Mouse (Mus musculus) forebrain, embryonic 13.5 days (tissue): ENCODE results near the gene Map4. TPM values are rescaled to one million over a fixed set of nuclear protein-coding genes. Genes with fewer than 3 reads are reported as not detected.
A peak's percentile ranks its signal among the peaks of the same experiment; 100 is the strongest.

Source experiments
- ATAC-seq: fragments of 200-750 bp; cut with Nextera tagmentation; 2 replicates; pipeline ENCODE4 v1.8.0; 2017
- H3K27ac ChIP-seq: fragments of 300-500 bp; sonication (generic); 2 replicates; pipeline ENCODE4 v1.5.1; 2015; ENCODE audit warnings: inconsistent platforms, mild to moderate bottlenecking, moderate library complexity
- H3K27me3 ChIP-seq: fragments of 300-500 bp; sonication (generic); 2 replicates; pipeline ENCODE4 v1.6.1; 2015; ENCODE audit warnings: mild to moderate bottlenecking, inconsistent platforms
- H3K36me3 ChIP-seq: fragments of 300-500 bp; sonication (generic); 2 replicates; pipeline ENCODE4 v1.6.1; 2015; ENCODE audit warnings: mild to moderate bottlenecking, inconsistent platforms; ENCODE audit not compliant: poor library complexity, severe bottlenecking
- H3K4me1 ChIP-seq: fragments of 300-500 bp; sonication (generic); 2 replicates; pipeline ENCODE4 v1.6.1; 2015; ENCODE audit warnings: inconsistent platforms
- H3K4me2 ChIP-seq: fragments of 300-500 bp; sonication (generic); 2 replicates; pipeline ENCODE4 v1.6.1; 2015; ENCODE audit warnings: inconsistent platforms, mild to moderate bottlenecking, moderate library complexity
- H3K4me3 ChIP-seq: fragments of 300-500 bp; sonication (generic); 2 replicates; pipeline ENCODE4 v1.5.1; 2015; ENCODE audit warnings: mild to moderate bottlenecking, inconsistent platforms
- H3K9ac ChIP-seq: fragments of 300-500 bp; sonication (generic); 2 replicates; pipeline ENCODE4 v1.6.1; 2015; ENCODE audit warnings: mild to moderate bottlenecking, inconsistent platforms
- H3K9me3 ChIP-seq: fragments of 300-500 bp; sonication (generic); replicated peaks from 2 replicates; pipeline ENCODE4 v1.6.1; 2016; ENCODE audit warnings: inconsistent platforms
- WGBS: fragments of 180-500 bp; shearing (Covaris S2); methylation state at CpG from one replicate; pipeline ENCODE4 v1.1.7; 2015; 5-methylcytosine and 5-hydroxymethylcytosine counted together
- polyA plus RNA-seq: library from polyadenylated mRNA; unstranded; fragments of >200 nt; fragmentation: Nextera tagmentation; extraction: Ambion mirVana; gene quantifications from 2 replicates; pipeline ENCODE4 v1.2.1, GENCODE M21; 2015

Gene Map4
- polyA plus RNA-seq, 1 experiment from 2014 or later: 81.7 TPM

GRCm38 (mm10) chr9:110081066-110081465, 149.8 kb downstream of the Map4 start:
- no peaks in the 10 kb centered on the region for H3K9me3 ChIP-seq
- H3K36me3 ChIP-seq: peaks cover 91% of the 10 kb centered on the region
- H3K9ac ChIP-seq: no peak overlapping the region
- no peaks in the 10 kb centered on the region for H3K27me3 ChIP-seq
- 81% methylated on average over 3 of the region's 3 CpGs for WGBS
- no peak for ATAC-seq
- H3K27ac ChIP-seq: no peak overlapping the region
- H3K4me1 ChIP-seq: no peaks in the 10 kb centered on the region
- H3K4me2 ChIP-seq: no peak overlapping the region
- no peak overlapping the region for H3K4me3 ChIP-seq

- Histone ChIP-seq H3K4me1 (no peaks in the 10 kb centered on the region), H3K27me3 (no peaks in the 10 kb centered on the region), H3K9me3 (no peaks in the 10 kb centered on the region), H3K4me3 (no peak overlapping the region), H3K9ac (no peak overlapping the region), H3K4me2 (no peak overlapping the region), H3K36me3 (peaks cover 98% of the 10 kb centered on the region), H3K27ac (no peak overlapping the region)
- ATAC-seq: no peak
- 91% methylated on average over 25 of the region's 25 CpGs for WGBS
Measured at GRCm38 (mm10) chr9:110084201-110084964, 153.1 kb downstream of the Map4 start.

- Histone ChIP-seq H3K4me3 (no peak overlapping the region), H3K4me1 (no peaks in the 10 kb centered on the region), H3K36me3 (peaks cover 99% of the 10 kb centered on the region), H3K27ac (no peak overlapping the region), H3K4me2 (no peak overlapping the region), H3K9ac (no peak overlapping the region), H3K9me3 (no peaks in the 10 kb centered on the region), H3K27me3 (no peaks in the 10 kb centered on the region)
- WGBS: 90% methylated on average over 8 of the region's 8 CpGs
- no peak for ATAC-seq
Measured at GRCm38 (mm10) chr9:110085693-110086092, 154.4 kb downstream of the Map4 start.

- Histone ChIP-seq H3K4me3 (no peak overlapping the region), H3K9ac (no peak overlapping the region), H3K4me2 (no peak overlapping the region), H3K27ac (no peak overlapping the region), H3K9me3 (no peaks in the 10 kb centered on the region), H3K4me1 (no peaks in the 10 kb centered on the region), H3K27me3 (no peaks in the 10 kb centered on the region), H3K36me3 (peaks cover 96% of the 10 kb centered on the region)
- 82% methylated on average over 4 of the region's 4 CpGs for WGBS
- no peak for ATAC-seq
Measured at GRCm38 (mm10) chr9:110093303-110093702, 162.0 kb downstream of the Map4 start.

GRCm38 (mm10) chr9:110094761-110095160, 163.5 kb downstream of the Map4 start:
- Histone ChIP-seq H3K27ac (no peak overlapping the region), H3K36me3 (peaks cover 96% of the 10 kb centered on the region), H3K9ac (no peak overlapping the region), H3K9me3 (no peaks in the 10 kb centered on the region), H3K4me2 (no peak overlapping the region), H3K4me3 (no peak overlapping the region), H3K4me1 (peaks cover under 1% of the 10 kb centered on the region), H3K27me3 (no peaks in the 10 kb centered on the region)
- no peak for ATAC-seq
- WGBS: 95% methylated on average over 4 of the region's 4 CpGs

GRCm38 (mm10) chr9:110097791-110098190, 166.5 kb downstream of the Map4 start:
- H3K36me3 ChIP-seq: peaks cover 82% of the 10 kb centered on the region
- H3K9me3 ChIP-seq: no peaks in the 10 kb centered on the region
- H3K4me2 ChIP-seq: no peak overlapping the region
- WGBS: 90% methylated on average over 3 of the region's 3 CpGs
- no peak overlapping the region for H3K27ac ChIP-seq
- H3K9ac ChIP-seq: no peak overlapping the region
- H3K4me1 ChIP-seq: peaks cover 8% of the 10 kb centered on the region
- no peak for ATAC-seq
- no peaks in the 10 kb centered on the region for H3K27me3 ChIP-seq
- no peak overlapping the region for H3K4me3 ChIP-seq

- H3K27ac ChIP-seq: no peak overlapping the region
- ATAC-seq: peak; percentile 96
- no peaks in the 10 kb centered on the region for H3K9me3 ChIP-seq
- peaks cover 86% of the 10 kb centered on the region for H3K36me3 ChIP-seq
- peaks cover 8% of the 10 kb centered on the region for H3K4me1 ChIP-seq
- peak overlapping the region; percentile 87 for H3K4me2 ChIP-seq
- no peaks in the 10 kb centered on the region for H3K27me3 ChIP-seq
- peak overlapping the region; percentile 89 for H3K4me3 ChIP-seq
- 4% methylated on average over 41 of the region's 41 CpGs for WGBS
- peak overlapping the region; percentile 94 for H3K9ac ChIP-seq
Measured at GRCm38 (mm10) chr9:110100627-110101600, 169.7 kb downstream of the Map4 start.

- H3K9ac ChIP-seq: peak overlapping the region; percentile 91
- WGBS: 6% methylated on average over 10 of the region's 10 CpGs
- peak overlapping the region; percentile 96 for H3K27ac ChIP-seq
- no peaks in the 10 kb centered on the region for H3K27me3 ChIP-seq
- H3K4me2 ChIP-seq: peak overlapping the region; percentile 86
- no peaks in the 10 kb centered on the region for H3K9me3 ChIP-seq
- ATAC-seq: no peak
- peak overlapping the region; percentile 91 for H3K4me3 ChIP-seq
- H3K36me3 ChIP-seq: peaks cover 37% of the 10 kb centered on the region
- peaks cover 21% of the 10 kb centered on the region for H3K4me1 ChIP-seq
Measured at GRCm38 (mm10) chr9:110116353-110116976, 185.2 kb downstream of the Map4 start.

GRCm38 (mm10) chr9:110116977-110117778, 185.9 kb downstream of the Map4 start, which contains the start of gene Smarcc1:
TSS of gene Smarcc1 (plus strand) at chr9:110117708.
- peak; percentile 98 for ATAC-seq
- Histone ChIP-seq H3K4me2 (peak within 1 kb of the TSS; percentile 86), H3K4me3 (peak within 1 kb of the TSS; percentile 91), H3K27ac (peak within 1 kb of the TSS; percentile 96), H3K27me3 (no peaks in the 10 kb centered on the region), H3K9me3 (no peaks in the 10 kb centered on the region), H3K4me1 (peaks cover 21% of the 10 kb centered on the region), H3K36me3 (peaks cover 29% of the 10 kb centered on the region), H3K9ac (peak within 1 kb of the TSS; percentile 91)
- under 1% methylated on average over 74 of the region's 79 CpGs for WGBS

- no peaks in the 10 kb centered on the region for H3K9me3 ChIP-seq
- WGBS: under 1% methylated on average over 17 of the region's 17 CpGs
- no peaks in the 10 kb centered on the region for H3K27me3 ChIP-seq
- ATAC-seq: peak; percentile 36
- peak within 1 kb of the TSS; percentile 91 for H3K4me3 ChIP-seq
- peak within 1 kb of the TSS; percentile 96 for H3K27ac ChIP-seq
- H3K36me3 ChIP-seq: peaks cover 24% of the 10 kb centered on the region
- peak within 1 kb of the TSS; percentile 91 for H3K9ac ChIP-seq
- H3K4me2 ChIP-seq: peak within 1 kb of the TSS; percentile 86
- peaks cover 21% of the 10 kb centered on the region for H3K4me1 ChIP-seq
Measured at GRCm38 (mm10) chr9:110117779-110118139, 186.5 kb downstream of the Map4 start, which contains the start of gene Dhx30. TSS of gene Dhx30 (minus strand) at chr9:110117830.

- Histone ChIP-seq H3K27me3 (no peaks in the 10 kb centered on the region), H3K9me3 (no peaks in the 10 kb centered on the region), H3K4me1 (peaks cover 21% of the 10 kb centered on the region), H3K36me3 (peaks cover 19% of the 10 kb centered on the region), H3K27ac (peak overlapping the region; percentile 96; the same call in 1 of the 2 replicates), H3K9ac (peak overlapping the region; percentile 91), H3K4me2 (peak overlapping the region; percentile 86), H3K4me3 (peak overlapping the region; percentile 91)
- ATAC-seq: no peak
- WGBS: 24% methylated on average over 1 of the region's 1 CpGs
Measured at GRCm38 (mm10) chr9:110118249-110118648, 187.0 kb downstream of the Map4 start.
